Mouse (Mus musculus): ENCODE measurements around the gene Tmem229a. TPM values are rescaled to one million over a fixed set of nuclear protein-coding genes. Genes with fewer than 3 reads are reported as not detected.

Tmem229a gene
- total RNA-seq, 4 experiments from 2014 or later: 0.05 TPM; not detected in 3

Other genes starting within 250 kb of the Tmem229a start
- not detected for gene Hyal6, start 223.1 kb downstream of the Tmem229a start, total RNA-seq (2022)
- not detected for gene Hyal4, start 208.0 kb downstream of the Tmem229a start, total RNA-seq (2022)
- gene Spam1, start 165.1 kb downstream of the Tmem229a start, total RNA-seq (2022): not detected
- gene Hyal5, start 98.3 kb downstream of the Tmem229a start, total RNA-seq (2022): not detected